Mouse (Mus musculus): Measurements from ENCODE around the gene Cabp2. TPM values are rescaled to one million over a fixed set of nuclear protein-coding genes. Genes with fewer than 3 reads are reported as not detected.
A peak's percentile ranks its signal among the peaks of the same experiment; 100 is the strongest.
"Not testable (repeated sequence)": the region's sequence is repeated elsewhere in the genome, so short reads cannot be mapped to it uniquely, and the experiment has no call there.

The Cabp2 gene
- polyA plus RNA-seq, 1 experiment from 2014 or later, result not detected

GRCm38 (mm10) chr19:4130106-4130505 lies 48.7 kb downstream of the Cabp2 start:
- ATAC-seq (ENCODE audit: insufficient number of reproducible peaks, insufficient read depth, low FRiP score, low read depth), result no peak
- Histone ChIP-seq H3K4me2 (replicated peaks; ENCODE audit: low read depth, low read length) (no peak overlapping the region), H3K36me3 (ENCODE audit: control insufficient read depth, insufficient read depth, low read length) (peaks cover 34% of the 10 kb centered on the region), H3K9ac (replicated peaks; ENCODE audit: low read depth, low read length) (no peak overlapping the region), H3K4me1 (ENCODE audit: control insufficient read depth, insufficient read depth, low read length) (peaks cover 11% of the 10 kb centered on the region), H3K27me3 (ENCODE audit: control insufficient read depth, insufficient read depth, low read length) (no peaks in the 10 kb centered on the region), H3K4me3 (ENCODE audit: low read depth, low read length) (no peak overlapping the region), H3K9me3 (ENCODE audit: control insufficient read depth, low read depth, low read length) (no peaks in the 10 kb centered on the region), H3K27ac (ENCODE audit: low read length) (no peak overlapping the region)
- WGBS, result 86% methylated on average over 4 of the region's 4 CpGs

DNA sequence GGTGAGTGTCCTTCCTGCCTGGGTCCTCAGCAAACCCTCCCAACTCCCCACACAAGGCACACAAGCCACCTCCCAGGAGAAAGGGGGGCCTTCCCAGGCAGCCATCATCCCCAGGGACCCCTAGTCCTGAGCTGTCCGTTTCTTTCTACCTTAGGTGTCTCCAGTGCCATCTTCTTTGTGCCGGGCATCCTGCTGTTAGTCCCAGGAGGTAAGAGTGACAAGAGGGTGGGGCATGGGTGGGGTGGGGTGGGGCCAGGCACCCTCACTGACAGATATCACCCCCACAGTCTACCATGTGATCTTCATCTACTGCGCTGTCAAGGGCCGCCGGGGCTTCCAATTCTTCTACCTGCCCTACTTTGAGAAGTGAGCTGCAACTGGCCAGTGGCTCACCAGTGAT lies 49.7 kb downstream of the Cabp2 start:
- no peaks in the 10 kb centered on the region for H3K9me3 ChIP-seq (ENCODE audit: control insufficient read depth, low read depth, low read length)
- H3K27ac ChIP-seq (ENCODE audit: low read length), result no peak overlapping the region
- peaks cover 11% of the 10 kb centered on the region for H3K4me1 ChIP-seq (ENCODE audit: control insufficient read depth, insufficient read depth, low read length)
- H3K27me3 ChIP-seq (ENCODE audit: control insufficient read depth, insufficient read depth, low read length), result no peaks in the 10 kb centered on the region
- WGBS, result 95% methylated on average over 5 of the region's 5 CpGs
- no peak overlapping the region for H3K4me3 ChIP-seq (ENCODE audit: low read depth, low read length)
- H3K9ac ChIP-seq (replicated peaks; ENCODE audit: low read depth, low read length), result no peak overlapping the region
- no peak for ATAC-seq (ENCODE audit: insufficient number of reproducible peaks, insufficient read depth, low FRiP score, low read depth)
- H3K4me2 ChIP-seq (replicated peaks; ENCODE audit: low read depth, low read length), result no peak overlapping the region
- H3K36me3 ChIP-seq (ENCODE audit: control insufficient read depth, insufficient read depth, low read length), result peaks cover 34% of the 10 kb centered on the region

GRCm38 (mm10) chr19:4131768-4132167 lies 50.4 kb downstream of the Cabp2 start:
- Histone ChIP-seq H3K9me3 (ENCODE audit: control insufficient read depth, low read depth, low read length) (no peaks in the 10 kb centered on the region), H3K4me3 (ENCODE audit: low read depth, low read length) (no peak overlapping the region), H3K9ac (replicated peaks; ENCODE audit: low read depth, low read length) (no peak overlapping the region), H3K4me1 (ENCODE audit: control insufficient read depth, insufficient read depth, low read length) (peaks cover 7% of the 10 kb centered on the region), H3K27ac (ENCODE audit: low read length) (no peak overlapping the region), H3K4me2 (replicated peaks; ENCODE audit: low read depth, low read length) (no peak overlapping the region), H3K36me3 (ENCODE audit: control insufficient read depth, insufficient read depth, low read length) (peaks cover 34% of the 10 kb centered on the region), H3K27me3 (ENCODE audit: control insufficient read depth, insufficient read depth, low read length) (no peaks in the 10 kb centered on the region)
- 76% methylated on average over 2 of the region's 2 CpGs for WGBS
- ATAC-seq (ENCODE audit: insufficient number of reproducible peaks, insufficient read depth, low FRiP score, low read depth), result no peak

DNA sequence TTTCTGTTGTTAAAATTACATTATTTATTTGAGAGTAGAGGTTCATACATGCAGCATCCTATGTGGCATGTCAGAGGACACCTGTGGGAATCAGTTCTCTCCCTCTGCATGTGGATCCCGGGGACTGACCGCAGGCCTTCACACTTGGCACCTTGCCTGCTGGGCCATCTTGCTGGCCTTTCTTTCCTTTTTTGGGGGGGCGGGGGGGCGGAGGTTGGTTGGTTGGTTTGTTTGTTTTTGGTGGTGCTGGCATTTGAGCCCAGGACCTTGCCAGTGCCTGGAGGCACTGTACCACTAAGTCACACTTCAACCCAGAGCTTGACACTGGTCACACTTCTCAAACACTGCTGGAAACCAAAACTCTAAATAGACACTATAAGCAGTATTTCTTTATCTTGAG lies 53.0 kb downstream of the Cabp2 start:
- no peak overlapping the region for H3K9ac ChIP-seq (replicated peaks; ENCODE audit: low read depth, low read length)
- no peak overlapping the region for H3K4me3 ChIP-seq (ENCODE audit: low read depth, low read length)
- WGBS, result 78% methylated on average over 4 of the region's 4 CpGs
- no peaks in the 10 kb centered on the region for H3K9me3 ChIP-seq (ENCODE audit: control insufficient read depth, low read depth, low read length)
- H3K4me2 ChIP-seq (replicated peaks; ENCODE audit: low read depth, low read length), result no peak overlapping the region
- ATAC-seq (ENCODE audit: insufficient number of reproducible peaks, insufficient read depth, low FRiP score, low read depth), result no peak
- no peaks in the 10 kb centered on the region for H3K4me1 ChIP-seq (ENCODE audit: control insufficient read depth, insufficient read depth, low read length)
- no peak overlapping the region for H3K27ac ChIP-seq (ENCODE audit: low read length)
- H3K36me3 ChIP-seq (ENCODE audit: control insufficient read depth, insufficient read depth, low read length), result peaks cover 30% of the 10 kb centered on the region
- H3K27me3 ChIP-seq (ENCODE audit: control insufficient read depth, insufficient read depth, low read length), result no peaks in the 10 kb centered on the region

DNA sequence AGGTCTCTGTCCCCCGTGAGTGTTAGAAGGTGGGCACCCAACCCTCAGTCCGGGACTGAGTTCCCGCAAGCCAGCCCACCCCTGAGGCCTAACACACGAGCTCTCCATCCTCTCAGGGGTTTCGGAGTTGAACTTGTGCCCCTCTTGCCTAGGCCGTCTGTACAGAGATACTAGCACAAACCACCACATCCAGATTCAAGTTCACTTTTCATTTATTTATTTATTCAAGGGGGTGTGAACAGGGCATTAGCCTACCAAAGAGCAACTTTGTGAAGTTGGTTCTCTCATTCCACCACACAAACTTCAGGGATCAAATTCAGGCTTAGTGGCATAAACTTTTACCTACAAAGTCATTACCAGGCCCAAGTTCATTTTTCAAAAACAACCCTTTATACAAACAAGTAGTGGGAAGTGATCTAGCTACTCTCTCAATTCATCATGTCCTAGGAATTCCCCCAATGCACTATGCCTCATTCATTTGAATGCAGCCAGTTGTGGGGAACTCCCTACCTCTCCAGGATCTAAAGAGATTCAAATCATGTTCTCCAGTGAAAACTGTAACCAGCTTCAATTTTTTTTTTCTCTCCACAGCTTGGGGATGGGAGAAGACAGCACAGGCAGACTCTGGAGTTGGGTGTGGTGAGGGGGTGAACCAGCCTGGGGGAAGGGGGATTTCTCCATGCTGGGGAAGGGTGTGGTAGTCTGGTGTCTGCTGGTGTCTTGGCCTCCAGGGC lies 54.0 kb downstream of the Cabp2 start:
- 76% methylated on average over 6 of the region's 6 CpGs for WGBS
- H3K36me3 ChIP-seq (ENCODE audit: control insufficient read depth, insufficient read depth, low read length), result peaks cover 23% of the 10 kb centered on the region
- H3K27ac ChIP-seq (ENCODE audit: low read length); H3K9ac ChIP-seq (replicated peaks; ENCODE audit: low read depth, low read length); H3K27me3 ChIP-seq (ENCODE audit: control insufficient read depth, insufficient read depth, low read length); H3K4me1 ChIP-seq (ENCODE audit: control insufficient read depth, insufficient read depth, low read length); H3K9me3 ChIP-seq (ENCODE audit: control insufficient read depth, low read depth, low read length); H3K4me2 ChIP-seq (replicated peaks; ENCODE audit: low read depth, low read length); H3K4me3 ChIP-seq (ENCODE audit: low read depth, low read length); ATAC-seq (ENCODE audit: insufficient number of reproducible peaks, insufficient read depth, low FRiP score, low read depth): not testable (repeated sequence)

DNA sequence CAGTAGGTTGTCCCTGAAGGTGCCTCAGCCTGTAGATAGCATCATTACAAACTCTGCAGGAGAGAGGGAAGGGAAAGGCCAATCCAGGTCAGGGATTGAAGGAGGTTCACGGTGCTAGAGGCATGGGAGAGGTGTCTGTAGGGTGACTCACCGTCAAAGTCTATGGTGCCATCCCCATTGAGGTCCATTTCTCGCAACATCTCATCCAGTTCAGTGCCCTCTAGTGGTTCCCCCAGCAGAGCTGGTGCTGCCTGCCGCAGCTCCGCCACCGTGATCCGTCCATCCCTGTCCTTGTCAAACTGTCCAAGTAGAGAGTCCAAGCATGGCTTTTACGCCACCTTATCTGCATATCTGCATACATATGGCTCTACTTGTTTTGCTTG lies 54.6 kb downstream of the Cabp2 start:
- H3K9ac ChIP-seq (replicated peaks; ENCODE audit: low read depth, low read length); H3K27ac ChIP-seq (ENCODE audit: low read length); H3K4me3 ChIP-seq (ENCODE audit: low read depth, low read length); H3K4me2 ChIP-seq (replicated peaks; ENCODE audit: low read depth, low read length); H3K4me1 ChIP-seq (ENCODE audit: control insufficient read depth, insufficient read depth, low read length); H3K9me3 ChIP-seq (ENCODE audit: control insufficient read depth, low read depth, low read length); H3K27me3 ChIP-seq (ENCODE audit: control insufficient read depth, insufficient read depth, low read length): not testable (repeated sequence)
- peak; percentile 10; the same call in 1 of the 2 replicates for ATAC-seq (ENCODE audit: insufficient number of reproducible peaks, insufficient read depth, low FRiP score, low read depth)
- H3K36me3 ChIP-seq (ENCODE audit: control insufficient read depth, insufficient read depth, low read length), result peaks cover 22% of the 10 kb centered on the region
- 19% methylated on average over 8 of the region's 8 CpGs for WGBS

- no peak overlapping the region for H3K9ac ChIP-seq (replicated peaks; ENCODE audit: low read depth, low read length)
- no peak overlapping the region for H3K4me3 ChIP-seq (ENCODE audit: low read depth, low read length)
- H3K4me2 ChIP-seq (replicated peaks; ENCODE audit: low read depth, low read length), result no peak overlapping the region
- no peaks in the 10 kb centered on the region for H3K27me3 ChIP-seq (ENCODE audit: control insufficient read depth, insufficient read depth, low read length)
- WGBS, result 78% methylated on average over 5 of the region's 5 CpGs
- no peak overlapping the region for H3K27ac ChIP-seq (ENCODE audit: low read length)
- ATAC-seq (ENCODE audit: insufficient number of reproducible peaks, insufficient read depth, low FRiP score, low read depth), result no peak
- H3K9me3 ChIP-seq (ENCODE audit: control insufficient read depth, low read depth, low read length), result no peaks in the 10 kb centered on the region
- no peaks in the 10 kb centered on the region for H3K4me1 ChIP-seq (ENCODE audit: control insufficient read depth, insufficient read depth, low read length)
- peaks cover 17% of the 10 kb centered on the region for H3K36me3 ChIP-seq (ENCODE audit: control insufficient read depth, insufficient read depth, low read length)
Observed at GRCm38 (mm10) chr19:4136463-4136862, 55.1 kb downstream of the Cabp2 start.

Measured in stomach, embryonic 14.5 days (tissue).